ENCODE assay signal across 10 mouse cellular contexts in genomic region chr19:44757231-44757871, GRCm38 (mm10). TPM values are rescaled to one million over a fixed set of nuclear protein-coding genes. Genes with fewer than 3 reads are reported as not detected.
A peak's percentile ranks its signal among the peaks of the same experiment; 100 is the strongest.
DNase-seq lines count a peak whose midpoint lies in the region; ATAC-seq lines count a peak whose summit lies in the region.
"Had no signal": no experiment of that assay in that cellular context is flagged by ENCODE, and none has a peak within 500 bp of the region (broad histone marks: within the 10 kb centered on the region; RNA-seq: fewer than 3 reads in every experiment).

No protein-coding gene starts in this region.

- peak overlapping the region; percentile 52 for H3K4me2 ChIP-seq in hindbrain, embryonic 15.5 days
- no peak overlapping the region for H3K4me2 ChIP-seq in liver, embryonic 16.5 days (ENCODE audit: low read depth, low read length)

- H3K27ac ChIP-seq in hindbrain, embryonic 15.5 days (replicated peaks) = peak overlapping the region; percentile 80
- no peak overlapping the region for H3K27ac ChIP-seq in liver, embryonic 16.5 days (ENCODE audit: low read length)

- peaks cover 46% of the 10 kb centered on the region for H3K4me1 ChIP-seq in hindbrain, embryonic 15.5 days (replicated peaks)
- H3K4me1 ChIP-seq in liver, embryonic 16.5 days (ENCODE audit: control insufficient read depth, low read depth, low read length) = peaks cover 3% of the 10 kb centered on the region

- H3K27me3 ChIP-seq in hindbrain, embryonic 15.5 days = peaks cover 51% of the 10 kb centered on the region
- H3K27me3 ChIP-seq in liver, embryonic 16.5 days (ENCODE audit: control insufficient read depth, insufficient read depth, low read depth, low read length) = peaks cover 99% of the 10 kb centered on the region

- ATAC-seq in hindbrain, embryonic 15.5 days (ENCODE audit: low FRiP score, low read depth) = no peak
- no peak for ATAC-seq in liver, embryonic 16.5 days (ENCODE audit: low read depth)

- H3K9me3 ChIP-seq in hindbrain, embryonic 15.5 days = no peaks in the 10 kb centered on the region
- H3K9me3 ChIP-seq in liver, embryonic 16.5 days (replicated peaks; ENCODE audit: control insufficient read depth, low read length) = no peaks in the 10 kb centered on the region

- no peaks in the 10 kb centered on the region for H3K36me3 ChIP-seq in hindbrain, embryonic 15.5 days
- H3K36me3 ChIP-seq in liver, embryonic 16.5 days (ENCODE audit: control insufficient read depth, insufficient read depth) = no peaks in the 10 kb centered on the region

- peak overlapping the region; percentile 40 for H3K4me3 ChIP-seq in hindbrain, embryonic 15.5 days
- H3K4me3 ChIP-seq in liver, embryonic 16.5 days (ENCODE audit: low read depth, low read length) = peak overlapping the region; percentile 7; the same call in 1 of the 2 replicates

- DNase-seq in ES-CJ7 (ENCODE audit: low read depth, low spot score) = peak; percentile 78
- peak; percentile 52 for DNase-seq in embryo, embryonic 10 days (ENCODE audit: low spot score)
- no peak for DNase-seq in cerebellum, adult 11 months
- no peak for DNase-seq in layer of hippocampus, adult 8-10 months (ENCODE audit: low spot score in 2 of 2)
- DNase-seq in ovary, adult 18-20 months (ENCODE audit: low spot score) = no peak
- no peak for DNase-seq in layer of hippocampus, adult 9-10 months (ENCODE audit: low spot score)
- DNase-seq: lung, postnatal 10 days; right cerebral cortex, postnatal 25 days had no signal

- H3K9ac ChIP-seq in hindbrain, embryonic 15.5 days = peak overlapping the region; percentile 42
- no peak overlapping the region for H3K9ac ChIP-seq in liver, embryonic 16.5 days (ENCODE audit: low read depth, low read length)

- under 1% methylated on average over 33 of the region's 38 CpGs for WGBS in hindbrain, embryonic 15.5 days
- under 1% methylated on average over 38 of the region's 38 CpGs for WGBS in liver, embryonic 16.5 days (ENCODE audit: insufficient replicate concordance)

RNA-seq across cellular contexts. Expression of gene Pax2, which starts 1.5 kb away (rescaled TPM):
- 12.3 and 15.5 TPM in 2 replicates for polyA plus RNA-seq in hindbrain, embryonic 15.5 days (2015; fragmentation: Nextera tagmentation; extraction: Ambion mirVana)
- polyA plus RNA-seq in liver, embryonic 16.5 days (2015; fragmentation: Nextera tagmentation; extraction: Ambion mirVana) = not detected in 2 replicates
- total RNA-seq in layer of hippocampus, adult 8-10 months (2022) = under 1 TPM in 2 of 4 experiments, not detected in 2; 0.30 to 0.36 TPM

Comparison
In these comparisons a context has a peak if more than half of its experiments do, and no peak if none do; other contexts are left out.
1. DNase-seq: peak in ES-CJ7 (single experiment) and embryo, embryonic 10 days (single experiment); none in cerebellum, adult 11 months (single experiment), layer of hippocampus, adult 8-10 months (0 of 2), ovary, adult 18-20 months (single experiment) and layer of hippocampus, adult 9-10 months (single experiment).
2. RNA of gene Pax2, which starts 1.5 kb away (polyA plus RNA-seq): 12.3 to 15.5 TPM in hindbrain, embryonic 15.5 days; not detected in liver, embryonic 16.5 days; every median in the first group is over 10 times any median in the second.